Mouse (Mus musculus) C2C12 (cell line): ENCODE measurements at regions not wholly inside any gene's neighbourhood (a gene's known extent, or its start where the extent isn't known, plus 50 kb on each side); places are given as distances from the start of the nearest gene placed in this dataset.

Experiments
- CTCF ChIP-seq: IDR thresholded peaks from one replicate; pipeline ENCODE4 v1.5.1; 2011; ENCODE audit not compliant: control insufficient read depth, insufficient read depth, insufficient read length
- MAX ChIP-seq: IDR thresholded peaks from one replicate; pipeline ENCODE4 v1.6.1; 2011; ENCODE audit warnings: mild to moderate bottlenecking, control low read depth
- USF1 ChIP-seq: IDR thresholded peaks from one replicate; pipeline ENCODE4 v1.6.1; 2011; ENCODE audit warnings: low read depth, mild to moderate bottlenecking, control low read depth, moderate library complexity

DNA sequence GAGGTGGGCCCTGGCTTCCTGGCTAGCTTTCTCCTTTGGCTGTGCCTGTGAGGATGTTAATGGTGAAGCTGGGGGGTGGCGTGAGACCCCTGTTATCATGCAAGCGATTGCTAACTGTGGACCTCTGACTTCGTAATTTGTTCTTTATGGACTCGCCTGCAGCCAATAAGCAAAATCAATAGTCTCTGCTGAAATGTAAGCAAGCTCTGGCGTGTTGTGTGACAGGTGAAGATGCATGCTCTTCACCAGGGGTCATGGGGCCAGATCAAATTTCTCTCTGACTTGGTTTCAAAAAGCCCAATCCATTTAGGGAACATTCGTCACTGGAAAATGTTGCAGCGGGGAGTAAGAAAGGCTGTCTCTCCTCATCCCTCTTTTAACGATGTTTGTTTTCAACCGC is 103.2 kb upstream of the Esrrg start:
- TF ChIP-seq CTCF (no peak), MAX (no peak), USF1 (no peak)
